Mouse (Mus musculus) lung, postnatal 0 days (tissue): ENCODE results near the gene Tmem110.

Experiments
- CTCF ChIP-seq: IDR thresholded peaks from 2 replicates; pipeline ENCODE4 v1.5.1; 2016; ENCODE audit warnings: antibody characterized with exemption, mild to moderate bottlenecking
- EP300 ChIP-seq: IDR thresholded peaks from 2 replicates; pipeline ENCODE4 v1.6.1; 2016; ENCODE audit warnings: antibody characterized with exemption, mild to moderate bottlenecking, control low read depth

- TF ChIP-seq CTCF (no peak), EP300 (no peak)
Measured at GRCm38 (mm10) chr14:30828077-30828476, 2.7 kb downstream of the Tmem110 start.
